Comparison of ENCODE assay signal across 7 mouse cellular contexts in genomic region chr8:84639162-84640009, GRCm38 (mm10). TPM values are rescaled to one million over a fixed set of nuclear protein-coding genes. Genes with fewer than 3 reads are reported as not detected.
DNase-seq lines count a peak whose midpoint lies in the region; ATAC-seq and TF ChIP-seq lines count a peak whose summit lies in the region.

No protein-coding gene starts in this region.

- H3K27ac ChIP-seq in embryonic facial prominence, embryonic 12.5 days = peak overlapping the region; percentile 97
- H3K27ac ChIP-seq in kidney, adult 2 months (ENCODE audit: insufficient read depth, low read depth, low read length) = peak overlapping the region; percentile 70
- peak overlapping the region; percentile 96 for H3K27ac ChIP-seq in limb, embryonic 11.5 days (replicated peaks; ENCODE audit: low read depth, low read length)
- peak overlapping the region; percentile 91 for H3K27ac ChIP-seq in midbrain, embryonic 13.5 days
- no peak overlapping the region for H3K27ac ChIP-seq in small intestine, adult 2 months (ENCODE audit: insufficient read depth, low read depth, low read length)

- peak overlapping the region; percentile 46 for H3K4me3 ChIP-seq in embryonic facial prominence, embryonic 12.5 days
- H3K4me3 ChIP-seq in kidney, adult 2 months (ENCODE audit: insufficient read depth, low read depth, low read length) = peak overlapping the region; percentile 88
- H3K4me3 ChIP-seq in limb, embryonic 11.5 days (ENCODE audit: low read depth, low read length) = peak overlapping the region; percentile 53
- peak overlapping the region; percentile 50 for H3K4me3 ChIP-seq in midbrain, embryonic 13.5 days (replicated peaks)
- peak overlapping the region; percentile 89 for H3K4me3 ChIP-seq in small intestine, adult 2 months (ENCODE audit: low read depth, low read length)

- peak overlapping the region; percentile 79 for H3K9ac ChIP-seq in embryonic facial prominence, embryonic 12.5 days
- peak overlapping the region; percentile 60 for H3K9ac ChIP-seq in limb, embryonic 11.5 days (ENCODE audit: low read length)
- H3K9ac ChIP-seq in midbrain, embryonic 13.5 days (replicated peaks) = peak overlapping the region; percentile 78

- peak; percentile 20 for TF ChIP-seq POLR2A in kidney, adult 2 months (IDR thresholded peaks at IDR 0.05; ENCODE audit: low read depth, low read length)
- TF ChIP-seq POLR2A in small intestine, adult 2 months (IDR thresholded peaks at IDR 0.05; ENCODE audit: low read depth, low read length) = 0 out of 2 replicates have a peak, but pooled peaks have one; percentile 25

- under 1% methylated on average over 106 of the region's 106 CpGs for WGBS in embryonic facial prominence, embryonic 12.5 days
- WGBS in kidney, adult 2 months = 2% methylated on average over 103 of the region's 106 CpGs
- under 1% methylated on average over 89 of the region's 106 CpGs for WGBS in limb, embryonic 11.5 days
- under 1% methylated on average over 97 of the region's 106 CpGs for WGBS in midbrain, embryonic 13.5 days
- 3% methylated on average over 106 of the region's 106 CpGs for WGBS in small intestine, adult 2 months

- no peaks in the 10 kb centered on the region for H3K27me3 ChIP-seq in embryonic facial prominence, embryonic 12.5 days
- H3K27me3 ChIP-seq in kidney, adult 2 months (replicated peaks; ENCODE audit: control insufficient read depth, insufficient read depth, low read length) = no peaks in the 10 kb centered on the region
- H3K27me3 ChIP-seq in limb, embryonic 11.5 days (ENCODE audit: control insufficient read depth, insufficient read depth, low read length) = no peaks in the 10 kb centered on the region
- H3K27me3 ChIP-seq in midbrain, embryonic 13.5 days = no peaks in the 10 kb centered on the region
- no peaks in the 10 kb centered on the region for H3K27me3 ChIP-seq in small intestine, adult 2 months (ENCODE audit: control insufficient read depth, insufficient read depth, low read length)

- no peaks in the 10 kb centered on the region for H3K36me3 ChIP-seq in embryonic facial prominence, embryonic 12.5 days
- H3K36me3 ChIP-seq in kidney, adult 2 months (ENCODE audit: control insufficient read depth, insufficient read depth, low read length) = no peaks in the 10 kb centered on the region
- no peaks in the 10 kb centered on the region for H3K36me3 ChIP-seq in limb, embryonic 11.5 days (ENCODE audit: control insufficient read depth, insufficient read depth, low read length)
- no peaks in the 10 kb centered on the region for H3K36me3 ChIP-seq in midbrain, embryonic 13.5 days
- no peaks in the 10 kb centered on the region for H3K36me3 ChIP-seq in small intestine, adult 2 months (ENCODE audit: control insufficient read depth, insufficient read depth, low read length)

- peak; percentile 91 for ATAC-seq in embryonic facial prominence, embryonic 12.5 days (ENCODE audit: insufficient number of reproducible peaks, insufficient read depth, low FRiP score, low TSS enrichment)
- peak; percentile 90 for ATAC-seq in limb, embryonic 11.5 days (ENCODE audit: insufficient number of reproducible peaks, low FRiP score, low TSS enrichment, low read depth)
- peak; percentile 93 for ATAC-seq in midbrain, embryonic 13.5 days

- peaks cover 34% of the 10 kb centered on the region for H3K4me1 ChIP-seq in embryonic facial prominence, embryonic 12.5 days
- H3K4me1 ChIP-seq in kidney, adult 2 months (ENCODE audit: control insufficient read depth, insufficient read depth, low read length) = 0 out of 2 replicates have a peak, but pooled peaks cover 4% of the 10 kb centered on the region
- peaks cover 29% of the 10 kb centered on the region for H3K4me1 ChIP-seq in limb, embryonic 11.5 days (ENCODE audit: control insufficient read depth, insufficient read depth, low read length)
- peaks cover 33% of the 10 kb centered on the region for H3K4me1 ChIP-seq in midbrain, embryonic 13.5 days (replicated peaks)
- H3K4me1 ChIP-seq in small intestine, adult 2 months (ENCODE audit: control insufficient read depth, insufficient read depth, insufficient read length, low read length) = peaks cover 9% of the 10 kb centered on the region

- peak; percentile 53; the same call in 1 of the 2 replicates for TF ChIP-seq CTCF in kidney, adult 2 months (conservative IDR thresholded peaks at IDR 0.05; ENCODE audit: insufficient read depth, insufficient read length, low read depth, low read length)
- TF ChIP-seq CTCF in small intestine, adult 2 months (IDR thresholded peaks at IDR 0.05; ENCODE audit: extremely low read depth, insufficient read length, insufficient replicate concordance, low read depth, low read length) = peak; percentile 73

- H3K9me3 ChIP-seq in embryonic facial prominence, embryonic 12.5 days = no peaks in the 10 kb centered on the region
- H3K9me3 ChIP-seq in limb, embryonic 11.5 days (ENCODE audit: control insufficient read depth, low read length) = no peaks in the 10 kb centered on the region
- H3K9me3 ChIP-seq in midbrain, embryonic 13.5 days = no peaks in the 10 kb centered on the region

- peak; percentile 93 for DNase-seq in adrenal gland, postnatal 25 days
- DNase-seq in heart, adult 18-20 months = peak; percentile 92 to 96
- DNase-seq in kidney, adult 2 months = peak; percentile 97
- DNase-seq in limb, embryonic 11.5 days (ENCODE audit: low spot score) = peak; percentile 94

- H3K4me2 ChIP-seq in embryonic facial prominence, embryonic 12.5 days (replicated peaks) = peak overlapping the region; percentile 74
- peak overlapping the region; percentile 52 for H3K4me2 ChIP-seq in limb, embryonic 11.5 days (ENCODE audit: low read depth, severe bottlenecking)
- peak overlapping the region; percentile 86 for H3K4me2 ChIP-seq in midbrain, embryonic 13.5 days (replicated peaks)

RNA-seq across cellular contexts. Expression of gene Ier2, which starts 23.3 kb away (rescaled TPM):
- total RNA-seq in adrenal gland, postnatal 25 days (2021) = 19.6 and 22.3 TPM in 2 replicates
- polyA plus RNA-seq in embryonic facial prominence, embryonic 12.5 days (2016; fragmentation: Nextera tagmentation; extraction: Ambion mirVana) = 94.5 and 97.0 TPM in 2 replicates
- total RNA-seq in heart, adult 18-20 months (2021) = 10 to 100 TPM; 11.2 to 13.4 TPM
- 5.7 and 7.3 TPM in 2 replicates for polyA plus RNA-seq in kidney, adult 2 months (2012; rRNA removed)
- 149 and 156 TPM in 2 replicates for polyA plus RNA-seq in limb, embryonic 11.5 days (2014; fragmentation: Nextera tagmentation; extraction: Ambion mirVana)
- polyA plus RNA-seq in midbrain, embryonic 13.5 days (2015; fragmentation: Nextera tagmentation; extraction: Ambion mirVana) = 20.0 and 26.3 TPM in 2 replicates
- 37.0 and 72.7 TPM in 2 replicates for polyA plus RNA-seq in small intestine, adult 2 months (2012; rRNA removed)

RNA-seq across cellular contexts. Expression of gene Trmt1, which starts 46.7 kb away (rescaled TPM):
- total RNA-seq in adrenal gland, postnatal 25 days (2021) = 75.1 and 83.9 TPM in 2 replicates
- polyA plus RNA-seq in embryonic facial prominence, embryonic 12.5 days (2016; fragmentation: Nextera tagmentation; extraction: Ambion mirVana) = 71.2 and 73.6 TPM in 2 replicates
- 10 to 100 TPM; 34.2 to 45.1 TPM for total RNA-seq in heart, adult 18-20 months (2021)
- 73.7 and 98.9 TPM in 2 replicates for polyA plus RNA-seq in kidney, adult 2 months (2012; rRNA removed)
- 65.7 and 65.9 TPM in 2 replicates for polyA plus RNA-seq in limb, embryonic 11.5 days (2014; fragmentation: Nextera tagmentation; extraction: Ambion mirVana)
- 50.1 and 55.7 TPM in 2 replicates for polyA plus RNA-seq in midbrain, embryonic 13.5 days (2015; fragmentation: Nextera tagmentation; extraction: Ambion mirVana)
- polyA plus RNA-seq in small intestine, adult 2 months (2012; rRNA removed) = 38.3 and 55.2 TPM in 2 replicates

RNA-seq across cellular contexts. Expression of gene Nacc1, which starts 48.3 kb away (rescaled TPM):
- 73.9 and 76.0 TPM in 2 replicates for total RNA-seq in adrenal gland, postnatal 25 days (2021)
- polyA plus RNA-seq in embryonic facial prominence, embryonic 12.5 days (2016; fragmentation: Nextera tagmentation; extraction: Ambion mirVana) = 19.4 and 20.8 TPM in 2 replicates
- 10 to 100 TPM; 31.4 to 32.7 TPM for total RNA-seq in heart, adult 18-20 months (2021)
- polyA plus RNA-seq in kidney, adult 2 months (2012; rRNA removed) = 85.8 and 93.9 TPM in 2 replicates
- polyA plus RNA-seq in limb, embryonic 11.5 days (2014; fragmentation: Nextera tagmentation; extraction: Ambion mirVana) = 26.4 and 26.7 TPM in 2 replicates
- 16.8 and 17.3 TPM in 2 replicates for polyA plus RNA-seq in midbrain, embryonic 13.5 days (2015; fragmentation: Nextera tagmentation; extraction: Ambion mirVana)
- polyA plus RNA-seq in small intestine, adult 2 months (2012; rRNA removed) = 57.2 and 104 TPM in 2 replicates
